Mouse (Mus musculus) myocyte (in vitro differentiated cells): ENCODE data around the gene Grm1. TPM values are rescaled to one million over a fixed set of nuclear protein-coding genes. Genes with fewer than 3 reads are reported as not detected.
"Not testable (repeated sequence)": the region's sequence is repeated elsewhere in the genome, so short reads cannot be mapped to it uniquely, and the experiment has no call there.

ENCODE experiments used
- H3K27me3 ChIP-seq: one replicate; pipeline ENCODE4 v1.6.1; 2011; ENCODE audit not compliant: control insufficient read depth, insufficient read depth, insufficient read length
- H3K36me3 ChIP-seq: one replicate; pipeline ENCODE4 v1.6.1; 2011; ENCODE audit not compliant: control insufficient read depth, insufficient read depth
- H3K4me2 ChIP-seq: one replicate; pipeline ENCODE4 v1.6.1; 2011; ENCODE audit warnings: low read depth, control low read depth
- H3K4me3 ChIP-seq: one replicate; pipeline ENCODE4 v1.5.1; 2011; ENCODE audit warnings: mild to moderate bottlenecking, control low read depth, moderate library complexity
- H3K79me2 ChIP-seq: one replicate; pipeline ENCODE4 v1.6.1; 2011; ENCODE audit not compliant: control insufficient read depth, insufficient read depth
- H3ac ChIP-seq: one replicate; pipeline ENCODE4 v1.6.1; 2011; ENCODE audit not compliant: control insufficient read depth, insufficient read length
- CEBPB ChIP-seq: IDR thresholded peaks from 2 replicates; pipeline ENCODE4 v1.6.1; 2011; ENCODE audit warnings: mild to moderate bottlenecking, moderate library complexity; ENCODE audit not compliant: poor library complexity, insufficient read depth, severe bottlenecking
- E2F4 ChIP-seq: IDR thresholded peaks from one replicate; pipeline ENCODE4 v1.6.1; 2011; ENCODE audit warnings: mild to moderate bottlenecking, control low read depth, moderate library complexity; ENCODE audit not compliant: insufficient read depth
- MAX ChIP-seq: IDR thresholded peaks from one replicate; pipeline ENCODE4 v1.6.1; 2011; ENCODE audit warnings: low read depth, mild to moderate bottlenecking, control low read depth
- MYOD1 ChIP-seq, 3 experiments: IDR thresholded peaks; one replicate each; pipeline ENCODE4 v1.6.1; 2011; ENCODE audit warnings: control low read depth in 2 of 3, low read depth in 2 of 3, mild to moderate bottlenecking in 2 of 3, moderate library complexity in 1 of 3; ENCODE audit not compliant: insufficient read length in 2 of 3, control insufficient read depth in 1 of 3
- MYOG ChIP-seq, 3 experiments: IDR thresholded peaks; one replicate each; pipeline ENCODE4 v1.6.1; 2011; ENCODE audit warnings: control low read depth in 2 of 3, low read depth in 2 of 3, mild to moderate bottlenecking in 2 of 3; ENCODE audit not compliant: insufficient read length in 2 of 3, control insufficient read depth in 1 of 3, insufficient read depth in 1 of 3
- POLR2A ChIP-seq: IDR thresholded peaks from one replicate; pipeline ENCODE4 v1.6.1; 2011; ENCODE audit warnings: low read depth, mild to moderate bottlenecking, control low read depth, moderate library complexity; ENCODE audit not compliant: insufficient read length
- POLR2AphosphoS2 ChIP-seq: IDR thresholded peaks from one replicate; pipeline ENCODE4 v1.6.1; 2011; ENCODE audit warnings: low read depth, control low read depth; ENCODE audit not compliant: insufficient read length
- REST ChIP-seq: IDR thresholded peaks from one replicate; pipeline ENCODE4 v1.6.1; 2011; ENCODE audit warnings: mild to moderate bottlenecking, control low read depth, moderate library complexity; ENCODE audit not compliant: insufficient read depth, insufficient read length
- SRF ChIP-seq: IDR thresholded peaks from one replicate; pipeline ENCODE4 v1.6.1; 2011; ENCODE audit warnings: low read depth; ENCODE audit not compliant: control insufficient read depth, insufficient read length
- TCF12 ChIP-seq: IDR thresholded peaks from one replicate; pipeline ENCODE4 v1.6.1; 2011; ENCODE audit warnings: mild to moderate bottlenecking, control low read depth; ENCODE audit not compliant: poor library complexity, insufficient read depth, severe bottlenecking
- TCF3 ChIP-seq: IDR thresholded peaks from one replicate; pipeline ENCODE4 v1.6.1; 2011; ENCODE audit warnings: low read depth, control low read depth; ENCODE audit not compliant: insufficient read length
- USF1 ChIP-seq: IDR thresholded peaks from one replicate; pipeline ENCODE4 v1.6.1; 2011; ENCODE audit warnings: low read depth, mild to moderate bottlenecking, control low read depth, moderate library complexity
- polyA plus RNA-seq: library from polyadenylated mRNA; unstranded; fragments of >200 nt; fragmentation: generic; extraction: Trizol; gene quantifications from one replicate; pipeline ENCODE4 v1.2.1, GENCODE M21; 2012; ENCODE audit warnings: missing spikeins

The Grm1 gene
- polyA plus RNA-seq, 1 experiment: 0.01 TPM

DNA sequence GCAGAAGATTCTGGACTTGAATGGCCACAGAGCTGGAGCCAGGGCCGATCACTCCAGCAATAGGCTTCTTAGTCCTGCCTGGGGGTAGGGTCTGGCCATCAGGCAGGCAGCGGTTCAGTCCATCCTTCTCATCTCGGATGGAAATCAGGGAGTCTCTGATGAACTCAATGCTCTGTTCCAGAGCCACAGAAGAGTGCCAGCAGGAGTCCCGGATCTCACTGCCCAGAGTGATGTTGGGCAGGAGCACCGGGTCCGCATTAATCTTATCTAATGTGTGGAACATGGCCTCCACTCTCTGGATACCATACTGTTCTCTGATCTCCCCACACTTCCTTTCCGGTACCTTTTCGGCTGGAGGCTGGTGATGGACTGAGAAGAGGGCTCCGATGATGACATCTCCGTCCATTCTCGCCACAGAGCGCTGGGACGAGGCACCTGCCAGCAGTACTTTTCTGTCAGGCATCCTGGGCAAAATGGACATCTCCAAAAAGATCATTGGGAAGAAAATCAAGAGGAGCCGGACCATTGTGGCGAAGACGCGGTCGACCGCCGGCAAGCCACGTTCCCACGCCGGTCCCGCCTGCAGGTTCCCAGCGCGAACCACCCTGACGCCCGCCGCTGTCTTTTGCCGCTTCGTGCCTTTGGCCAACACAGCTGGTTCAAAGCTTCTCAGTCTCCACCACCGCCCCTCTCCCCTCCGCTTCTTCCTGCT lies 2.0 kb downstream of the Grm1 start:
- Histone ChIP-seq H3ac (no peak overlapping the region), H3K4me3 (no peak overlapping the region), H3K79me2 (no peaks in the 10 kb centered on the region), H3K27me3 (no peaks in the 10 kb centered on the region), H3K4me2 (no peak overlapping the region), H3K36me3 (no peaks in the 10 kb centered on the region)
- no peak for TF ChIP-seq E2F4
- no peak for TF ChIP-seq SRF
- no peak for TF ChIP-seq TCF12
- TF ChIP-seq POLR2A: no peak
- no peak for TF ChIP-seq TCF3
- TF ChIP-seq CEBPB: no peak
- TF ChIP-seq REST: no peak
- TF ChIP-seq POLR2AphosphoS2: no peak

DNA sequence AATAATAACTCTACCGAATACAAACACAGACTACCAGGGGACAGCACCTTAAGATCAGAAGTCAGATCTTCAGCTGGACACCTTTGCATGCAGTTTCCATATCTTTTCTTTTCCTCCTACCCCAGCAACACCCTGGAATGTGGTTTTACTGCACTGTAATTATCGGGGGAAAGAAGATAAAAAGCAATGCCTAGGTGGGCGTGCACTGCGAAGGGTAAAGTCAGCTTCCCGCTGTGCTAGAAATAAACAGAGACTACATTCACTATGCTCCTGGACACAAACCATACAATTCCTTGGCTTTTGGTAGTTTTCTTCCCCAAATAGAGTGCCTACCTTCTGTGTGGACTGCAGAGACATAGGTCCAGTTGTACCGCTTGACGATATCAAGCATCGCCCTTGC lies 2.6 kb downstream of the Grm1 start:
- H3K36me3 ChIP-seq: no peaks in the 10 kb centered on the region
- no peak overlapping the region for H3ac ChIP-seq
- H3K4me2 ChIP-seq: no peak overlapping the region
- TF ChIP-seq MYOD1 (IDR thresholded peaks at IDR 0.05; ENCODE audit: control insufficient read depth in 1 of 3, insufficient read length in 2 of 3, low read depth in 2 of 3) (no peak), REST (no peak), TCF3 (no peak), CEBPB (no peak), USF1 (no peak), SRF (no peak), POLR2A (no peak), TCF12 (no peak), POLR2AphosphoS2 (no peak), E2F4 (no peak), MAX (no peak), MYOG (IDR thresholded peaks at IDR 0.05; ENCODE audit: control insufficient read depth in 1 of 3, insufficient read depth in 1 of 3, insufficient read length in 2 of 3, low read depth in 2 of 3) (no peak)
- no peak overlapping the region for H3K4me3 ChIP-seq
- no peaks in the 10 kb centered on the region for H3K79me2 ChIP-seq
- no peaks in the 10 kb centered on the region for H3K27me3 ChIP-seq

DNA sequence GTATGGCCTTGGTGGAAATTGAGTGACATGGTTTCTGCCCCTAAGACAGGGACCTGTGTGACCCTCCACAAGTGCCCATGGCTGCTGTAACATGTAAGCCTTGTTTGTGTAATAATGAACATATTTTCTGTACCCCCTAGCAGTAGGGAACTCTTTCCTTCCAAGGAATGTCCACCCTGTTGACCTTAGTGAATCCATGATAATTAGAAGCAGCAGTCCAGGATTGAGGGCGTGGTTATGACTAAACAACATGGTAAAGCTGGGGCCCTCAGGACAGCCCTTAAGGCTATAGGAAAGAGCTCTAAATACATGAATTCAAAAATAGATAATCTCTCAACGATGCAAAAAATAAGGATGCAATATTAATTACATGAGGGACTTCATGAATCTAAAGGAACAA lies 17.0 kb downstream of the Grm1 start:
- no peaks in the 10 kb centered on the region for H3K36me3 ChIP-seq
- TF ChIP-seq TCF3 (no peak), POLR2AphosphoS2 (no peak), MYOG (IDR thresholded peaks at IDR 0.05; ENCODE audit: control insufficient read depth in 1 of 3, insufficient read depth in 1 of 3, insufficient read length in 2 of 3, low read depth in 2 of 3) (no peak), CEBPB (no peak), MYOD1 (IDR thresholded peaks at IDR 0.05; ENCODE audit: control insufficient read depth in 1 of 3, insufficient read length in 2 of 3, low read depth in 2 of 3) (no peak), POLR2A (no peak), USF1 (no peak), SRF (no peak), MAX (no peak), TCF12 (no peak)
- H3ac ChIP-seq: no peak overlapping the region
- H3K27me3 ChIP-seq: no peaks in the 10 kb centered on the region
- no peak overlapping the region for H3K4me2 ChIP-seq
- H3K79me2 ChIP-seq: no peaks in the 10 kb centered on the region
- H3K4me3 ChIP-seq: no peak overlapping the region

DNA sequence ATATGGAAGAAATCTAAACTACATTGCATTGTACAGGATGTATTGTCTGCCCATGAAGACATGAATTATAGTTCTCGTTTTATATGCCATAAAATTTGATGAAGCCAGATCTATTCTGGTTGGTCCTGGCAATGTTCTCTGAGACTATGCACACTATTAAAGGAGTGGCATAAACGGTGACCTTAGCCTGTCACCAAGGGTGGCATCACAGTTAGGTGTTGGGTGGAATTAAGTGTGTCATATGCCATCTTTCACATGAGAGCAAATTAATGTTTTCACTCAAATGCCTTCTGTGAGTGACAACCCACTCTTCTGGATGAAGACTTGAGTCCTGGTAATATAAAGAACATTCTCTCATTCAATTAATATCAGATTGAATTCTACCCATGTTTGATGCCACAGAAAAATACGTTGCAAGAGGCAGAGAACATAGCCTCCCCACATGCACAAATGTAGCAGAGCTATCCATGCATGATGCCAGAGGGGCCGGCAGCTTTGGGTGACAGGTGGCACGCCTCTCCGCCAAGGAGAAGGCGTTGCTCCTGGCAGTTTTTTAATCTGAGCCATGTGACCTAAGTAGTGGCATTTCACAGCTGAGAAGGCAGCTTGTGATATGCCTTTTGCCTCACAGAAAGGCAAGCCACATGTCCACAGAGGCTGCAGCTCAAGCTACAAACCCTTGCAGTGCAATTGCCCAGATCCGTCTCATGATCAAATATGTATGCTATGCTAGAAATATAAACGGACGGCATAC lies 20.7 kb downstream of the Grm1 start:
- TF ChIP-seq REST (no peak), POLR2AphosphoS2 (no peak)
- Histone ChIP-seq H3ac (no peak overlapping the region), H3K27me3 (no peaks in the 10 kb centered on the region)

DNA sequence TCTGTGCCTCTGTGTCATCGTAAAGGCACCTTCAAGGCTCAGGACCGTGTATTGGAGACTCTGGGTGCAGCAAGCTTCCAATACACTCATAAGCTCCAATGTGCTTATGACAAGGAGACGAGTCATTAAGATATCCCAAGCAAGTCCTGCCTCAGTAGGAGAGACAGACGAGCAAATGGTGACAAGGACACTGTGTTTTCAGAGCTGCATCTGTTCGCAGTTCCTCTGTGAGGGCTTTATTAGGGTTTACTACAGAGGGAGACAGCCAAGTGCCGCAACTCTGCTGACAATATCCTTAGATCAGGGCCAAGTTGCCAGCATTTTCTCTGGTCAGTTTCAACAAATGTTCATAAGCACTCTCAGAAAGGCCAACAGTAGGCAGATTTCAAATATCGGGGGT lies 32.8 kb downstream of the Grm1 start:
- Histone ChIP-seq H3K36me3 (no peaks in the 10 kb centered on the region), H3ac (no peak overlapping the region), H3K79me2 (no peaks in the 10 kb centered on the region), H3K4me2 (no peak overlapping the region), H3K4me3 (no peak overlapping the region), H3K27me3 (no peaks in the 10 kb centered on the region)
- no peak for TF ChIP-seq TCF12
- no peak for TF ChIP-seq MAX
- no peak for TF ChIP-seq POLR2AphosphoS2
- no peak for TF ChIP-seq MYOG (IDR thresholded peaks at IDR 0.05; ENCODE audit: control insufficient read depth in 1 of 3, insufficient read depth in 1 of 3, insufficient read length in 2 of 3, low read depth in 2 of 3)
- no peak for TF ChIP-seq E2F4
- no peak for TF ChIP-seq REST
- no peak for TF ChIP-seq USF1
- no peak for TF ChIP-seq POLR2A
- TF ChIP-seq MYOD1 (IDR thresholded peaks at IDR 0.05; ENCODE audit: control insufficient read depth in 1 of 3, insufficient read length in 2 of 3, low read depth in 2 of 3): no peak

More for the DNA sequence above, 20.7 kb downstream of the Grm1 start:
- H3K36me3 ChIP-seq: no peaks in the 10 kb centered on the region
- H3K4me2 ChIP-seq: no peak overlapping the region
- no peak overlapping the region for H3K4me3 ChIP-seq
- H3K79me2 ChIP-seq: no peaks in the 10 kb centered on the region

DNA sequence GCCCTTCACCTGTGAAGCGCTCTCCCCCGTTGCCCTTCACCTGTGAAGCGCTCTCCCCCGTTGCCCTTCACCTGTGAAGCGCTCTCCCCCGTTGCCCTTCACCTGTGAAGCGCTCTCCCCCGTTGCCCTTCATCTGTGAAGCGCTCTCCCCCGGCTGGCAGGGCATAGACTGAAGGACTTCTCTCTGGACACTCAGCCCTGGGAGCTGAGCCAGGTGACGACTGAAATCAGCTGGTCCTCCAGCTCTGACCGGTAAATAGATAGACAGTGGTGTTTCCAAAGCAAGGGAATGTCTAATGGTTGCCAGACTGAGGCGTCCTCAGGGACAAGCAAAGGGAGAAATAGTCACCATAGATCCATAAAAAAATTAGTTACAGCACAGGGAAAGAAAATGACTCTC lies 36.7 kb downstream of the Grm1 start:
- not testable (repeated sequence) for H3K4me2 ChIP-seq, H3K27me3 ChIP-seq, H3K79me2 ChIP-seq, H3K36me3 ChIP-seq, H3K4me3 ChIP-seq, H3ac ChIP-seq
